Mouse (Mus musculus) megakaryocyte, adult 5-6 weeks (primary cell): Measurements from ENCODE around the gene Cd274. TPM values are rescaled to one million over a fixed set of nuclear protein-coding genes. Genes with fewer than 3 reads are reported as not detected.

ENCODE experiments used
- ATAC-seq: 2 replicates; pipeline ENCODE4 v1.8.0; 2016; ENCODE audit warnings: mild to moderate bottlenecking, inconsistent platforms; ENCODE audit not compliant: poor library complexity, severe bottlenecking
- total RNA-seq, 2 experiments: library from RNA; stranded (forward) in 1 of 2; stranded (reverse) in 1 of 2; fragments of 153-499, 151-499 nt in 1 of 2; fragments of 221-1000, 200-1000 nt in 1 of 2; gene quantifications; 2 replicates each; pipeline versions ENCODE4 v1.2.3 to v1.2.4; 2015 to 2017

Gene Cd274
- total RNA-seq (2015) (4.1 and 5.6 TPM in 2 replicates), total RNA-seq (2017) (2.6 and 2.9 TPM in 2 replicates)

DNA sequence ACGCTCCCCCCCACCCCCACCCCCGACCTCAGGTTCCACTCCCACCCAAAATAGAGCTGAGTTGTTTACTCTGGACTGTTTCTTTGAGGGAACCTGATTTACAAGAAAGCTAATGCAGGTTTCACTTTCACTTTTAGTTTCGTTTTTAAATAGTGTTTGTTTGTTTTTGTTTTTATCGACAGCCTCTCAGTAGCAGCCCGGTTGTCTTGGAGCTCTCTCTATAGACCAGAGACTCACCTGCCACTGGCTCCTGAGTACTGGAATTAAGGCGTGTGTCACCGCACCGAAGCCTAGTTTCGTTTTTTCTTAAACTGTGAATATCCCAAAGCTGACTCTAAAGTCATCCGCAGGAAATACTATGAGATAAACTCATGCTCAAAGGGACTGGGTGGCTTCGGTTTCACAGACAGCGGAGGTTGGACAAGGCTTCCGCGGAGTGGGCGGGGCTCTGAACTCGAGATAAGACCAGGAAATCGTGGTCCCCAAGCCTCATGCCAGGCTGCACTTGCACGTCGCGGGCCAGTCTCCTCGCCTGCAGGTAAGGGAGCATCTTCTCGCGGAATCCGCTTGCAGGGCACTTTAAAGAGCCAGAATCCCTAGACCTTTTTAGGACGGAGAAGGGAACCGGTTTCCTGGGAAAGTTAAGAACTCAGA lies at the start of gene Cd274, which contains the start of gene Plgrkt:
TSS of gene Cd274 (plus strand) at position 487 of the 654 bp plus-strand sequence.
TSS of gene Plgrkt (minus strand) at position 422 of the 654 bp plus-strand sequence.
- peak; percentile 93 for ATAC-seq

DNA sequence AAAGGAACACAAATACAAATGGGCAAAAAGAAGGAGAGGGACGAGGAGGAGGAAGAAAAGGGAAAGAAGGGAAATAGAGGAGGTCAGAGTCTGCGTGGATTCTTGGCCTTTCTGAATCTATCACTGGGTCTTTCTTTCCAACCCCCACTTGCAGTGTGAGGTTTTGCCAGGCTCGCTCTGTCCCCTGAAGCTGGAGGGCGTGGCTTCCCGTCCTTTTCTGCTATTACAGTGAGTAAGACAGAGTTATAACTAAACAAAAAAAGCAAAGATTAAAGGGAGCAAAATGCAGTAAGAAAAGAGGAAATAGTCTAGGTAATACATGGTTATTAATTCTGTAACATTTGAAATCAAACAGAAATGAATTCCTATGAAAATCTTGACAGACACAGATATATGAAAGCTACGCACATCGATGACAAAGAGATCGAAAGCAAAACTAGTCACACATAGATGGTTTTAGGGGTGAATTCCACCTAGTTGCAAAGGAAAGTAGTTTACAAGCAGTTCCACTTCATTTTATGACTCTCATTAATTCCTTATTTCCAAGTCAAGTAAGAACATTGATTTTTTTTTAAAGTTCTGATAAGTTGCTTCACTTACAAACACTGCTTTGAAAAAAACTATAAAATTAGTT lies 43.7 kb upstream of the Cd274 start:
- ATAC-seq, result no peak

DNA sequence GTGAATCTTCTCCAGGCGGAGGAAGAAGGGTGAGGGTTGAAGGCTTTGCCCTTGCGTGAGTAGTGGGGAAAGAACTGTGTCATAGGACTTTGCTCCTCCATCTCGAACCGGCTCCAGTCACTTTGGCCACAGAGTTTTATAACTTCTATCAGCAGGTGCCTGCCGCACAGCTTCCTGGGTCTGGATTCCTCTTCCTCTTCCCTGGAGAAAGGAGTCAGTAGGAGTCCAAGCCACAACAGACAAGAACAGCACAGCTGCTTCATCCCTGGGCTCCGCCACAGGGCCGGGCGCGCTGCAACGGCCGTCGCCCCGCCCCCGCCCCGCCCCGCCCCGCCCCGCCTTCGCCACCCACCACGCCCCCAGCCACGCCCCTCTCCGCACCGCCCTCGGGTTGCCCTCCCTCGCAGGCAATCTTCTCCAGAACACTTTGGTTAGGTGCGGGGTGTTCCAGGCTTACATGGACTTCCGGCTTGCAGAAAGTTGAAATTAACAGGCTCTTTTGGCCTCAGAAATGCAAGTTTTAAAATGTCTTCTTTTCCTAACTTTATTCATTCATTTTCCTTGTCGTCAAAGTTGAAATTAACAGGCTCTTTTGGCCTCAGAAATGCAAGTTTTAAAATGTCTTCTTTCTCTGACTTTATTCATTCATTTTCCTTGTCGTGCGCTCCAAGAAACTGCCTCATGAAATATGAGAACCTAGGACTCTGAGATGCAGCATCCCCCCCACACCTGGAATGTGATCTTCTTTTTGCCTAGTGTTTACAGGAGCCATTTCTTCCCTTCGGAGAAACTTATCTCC lies 42.0 kb upstream of the Cd274 start, which contains the start of gene Insl6:
TSS of gene Insl6 (minus strand) at position 304 of the 799 bp plus-strand sequence.
- ATAC-seq, result peak; percentile 92

DNA sequence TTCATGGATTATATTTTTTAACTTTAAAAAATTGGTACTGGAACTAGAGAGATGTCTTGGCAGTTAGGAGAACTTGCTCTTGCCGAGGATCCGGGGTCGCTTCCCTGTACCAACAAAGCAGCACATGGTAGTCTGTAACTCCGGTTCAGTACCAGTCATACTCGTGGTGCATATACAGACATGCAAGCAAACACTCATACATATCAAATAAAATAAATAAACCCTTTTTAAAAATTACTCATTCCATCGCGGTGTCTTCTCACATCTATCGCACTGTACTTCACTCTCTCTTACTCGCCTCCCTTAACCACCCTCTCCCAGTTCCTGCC lies 41.4 kb upstream of the Cd274 start:
- no peak for ATAC-seq

DNA sequence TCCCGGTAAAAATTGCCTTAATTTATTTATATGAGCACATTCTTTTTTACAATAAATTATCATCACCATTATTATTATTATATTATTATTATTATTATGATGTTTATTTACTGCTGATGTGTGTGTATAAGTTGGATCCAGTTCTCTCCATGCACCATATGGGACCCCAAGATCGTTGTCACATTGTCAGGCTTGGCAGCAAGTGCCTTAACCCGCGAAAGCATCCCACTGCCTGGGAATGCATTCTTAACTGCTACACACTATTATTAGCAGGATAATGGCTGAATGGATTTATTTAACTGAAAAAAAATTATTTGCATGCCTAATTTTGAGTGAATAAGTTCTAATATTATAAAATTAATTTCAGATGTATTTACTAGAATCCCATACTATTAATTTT lies 40.9 kb upstream of the Cd274 start:
- no peak for ATAC-seq

DNA sequence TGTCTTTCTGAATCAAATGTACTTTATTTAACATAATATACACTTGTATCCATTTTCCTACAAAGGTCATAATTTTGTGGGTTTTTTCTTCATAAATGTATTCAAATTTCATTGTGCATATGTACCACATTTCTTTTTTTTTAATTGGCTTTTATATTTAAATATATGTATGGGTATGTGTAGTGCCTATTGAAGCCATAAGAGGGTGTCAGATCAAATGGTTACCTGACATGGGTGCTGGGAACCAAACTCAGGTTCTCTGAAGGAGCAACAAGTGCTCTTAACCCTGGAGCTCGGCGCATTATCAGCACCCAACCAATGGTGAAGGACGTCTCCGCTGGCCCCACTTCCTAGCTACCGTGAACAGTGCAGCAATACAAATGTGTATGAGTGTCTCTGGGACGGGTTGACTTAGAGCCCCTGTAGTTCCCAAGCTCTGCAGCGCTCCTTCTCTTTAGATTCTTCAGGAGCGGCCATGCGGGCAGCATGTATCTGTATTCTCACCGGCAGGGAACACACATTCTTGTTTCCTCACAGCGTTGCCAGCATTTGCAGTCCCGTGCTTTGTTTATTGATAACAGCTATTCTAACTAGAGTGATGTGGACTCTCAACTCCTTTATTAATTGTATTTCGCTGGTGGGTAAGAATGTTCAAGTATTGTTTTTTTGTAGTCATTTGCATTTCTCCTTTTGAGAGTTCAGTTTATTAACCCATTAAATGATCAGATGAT lies 40.3 kb upstream of the Cd274 start:
- ATAC-seq, result no peak

DNA sequence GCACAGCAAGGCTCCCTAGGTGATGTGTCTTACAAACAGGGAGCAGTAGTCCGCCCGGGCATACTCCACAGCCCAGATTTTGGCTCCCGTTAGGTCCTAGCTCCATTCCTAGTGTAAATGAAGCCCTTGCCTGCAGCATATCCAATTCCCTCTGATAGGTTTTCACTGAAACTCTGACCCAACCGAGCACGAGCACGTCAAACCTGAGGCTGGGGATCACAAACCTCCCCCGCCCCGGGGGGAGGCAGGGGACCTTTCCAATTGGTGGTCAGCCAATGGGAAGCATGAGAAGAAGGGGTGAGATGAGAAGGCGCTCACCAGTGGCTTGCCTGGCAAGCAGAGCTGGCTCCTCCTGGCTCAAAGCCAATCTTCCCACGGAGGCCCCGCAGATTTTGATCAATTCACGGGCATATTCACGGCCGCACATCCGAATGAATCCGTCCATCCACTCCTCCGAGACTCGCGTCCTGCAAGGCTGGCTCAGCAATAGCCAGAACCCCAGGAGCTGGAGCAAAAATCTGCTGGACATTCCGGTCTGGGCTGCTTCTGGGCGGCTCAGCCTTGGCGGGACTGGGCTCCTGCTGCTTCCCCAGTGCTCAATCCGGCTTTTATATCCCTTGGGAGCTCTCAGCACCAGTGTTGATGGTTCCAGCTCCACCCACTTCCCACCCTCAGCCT lies 33.0 kb upstream of the Cd274 start, which contains the start of gene Rln1:
TSS of gene Rln1 (minus strand) at position 603 of the 678 bp plus-strand sequence.
- ATAC-seq, result no peak

DNA sequence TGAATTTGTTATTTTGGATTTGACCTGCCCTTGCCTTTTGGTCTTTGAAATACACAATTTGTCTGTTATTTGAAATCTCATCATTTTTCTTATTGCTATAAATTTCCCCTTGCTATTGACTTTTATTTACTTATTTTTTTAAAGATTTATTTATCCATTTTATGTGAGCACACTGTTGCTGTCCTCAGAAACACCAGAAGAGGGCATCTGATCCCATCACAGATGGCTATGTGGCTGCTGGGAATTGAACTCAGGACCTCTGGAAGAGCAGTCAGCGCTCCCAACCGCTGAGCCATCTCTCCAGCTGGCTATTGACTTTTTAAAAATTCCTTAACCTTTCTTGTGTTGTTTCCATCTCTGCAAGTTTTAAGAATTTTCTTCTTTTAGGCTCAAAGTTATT lies 30.6 kb upstream of the Cd274 start:
- no peak for ATAC-seq

DNA sequence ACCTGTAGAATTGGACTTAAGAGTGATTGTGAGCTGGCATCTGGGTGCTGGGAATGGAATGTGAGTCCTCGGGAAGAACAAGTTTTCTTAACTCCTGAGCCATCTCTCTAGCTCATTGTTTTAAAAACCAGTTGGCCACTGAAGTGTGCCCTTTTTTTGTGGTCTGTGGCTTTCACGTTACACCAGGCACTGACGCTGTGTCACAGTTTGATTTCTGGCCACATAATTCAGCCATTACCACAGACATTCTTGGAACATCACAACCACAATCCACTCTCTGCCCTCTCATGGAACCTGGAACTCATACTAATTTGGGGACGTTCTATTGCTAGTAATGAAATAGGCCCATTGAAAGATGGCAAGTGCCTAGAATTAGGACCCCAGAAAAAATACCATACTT lies 26.2 kb upstream of the Cd274 start:
- ATAC-seq, result no peak

DNA sequence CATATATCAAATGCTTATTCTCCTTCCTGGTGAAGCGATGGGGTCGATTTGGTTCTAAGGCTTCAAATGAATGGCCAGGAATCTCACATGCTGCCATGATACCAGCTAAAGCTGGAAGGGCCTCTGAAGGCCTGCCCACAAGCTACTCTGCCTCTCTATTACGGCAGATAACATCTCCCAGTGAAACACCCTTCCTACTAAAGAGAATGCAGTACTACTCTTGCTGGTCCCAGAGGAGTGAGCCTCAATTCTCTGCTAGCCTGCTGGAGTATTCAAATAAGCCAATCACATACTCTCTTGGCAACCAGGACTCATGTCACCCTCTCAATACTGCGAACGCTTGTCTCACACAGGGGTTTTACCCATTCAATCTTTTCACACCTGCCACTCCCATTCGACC lies 25.0 kb upstream of the Cd274 start:
- ATAC-seq, result no peak

DNA sequence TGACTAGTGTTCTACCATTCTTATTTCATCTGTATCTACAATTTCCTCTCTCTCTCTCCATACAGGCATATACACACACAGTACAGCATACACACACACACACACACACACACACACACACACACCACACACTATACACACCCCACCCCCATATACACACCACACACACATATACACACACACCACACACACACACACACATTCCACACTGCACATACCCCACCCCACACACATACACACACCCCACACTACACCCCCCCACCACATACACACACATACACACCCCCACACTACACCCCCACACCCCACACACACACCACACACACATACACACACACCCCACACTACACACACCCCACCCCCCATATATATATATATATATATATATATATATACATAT lies 22.4 kb upstream of the Cd274 start:
- ATAC-seq, result no peak

DNA sequence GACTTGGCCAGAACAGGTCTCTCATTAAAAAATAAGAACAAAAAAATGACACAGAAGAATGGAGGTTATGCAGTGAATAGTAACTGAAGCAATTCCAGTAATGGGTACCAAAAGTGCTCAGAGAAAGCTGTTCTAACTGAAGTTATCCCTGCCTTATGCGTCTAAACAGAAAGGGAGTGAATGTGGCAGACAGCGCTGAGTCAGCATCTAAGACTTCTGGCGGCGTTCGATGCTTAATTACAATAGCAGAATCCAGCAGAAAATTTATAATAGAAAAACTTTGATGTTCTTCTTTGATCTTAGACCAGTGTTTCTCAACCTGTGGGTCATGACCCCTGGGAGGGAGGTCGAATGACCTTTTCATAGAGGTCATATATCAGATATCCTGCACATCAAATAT lies 21.6 kb upstream of the Cd274 start:
- ATAC-seq, result no peak

DNA sequence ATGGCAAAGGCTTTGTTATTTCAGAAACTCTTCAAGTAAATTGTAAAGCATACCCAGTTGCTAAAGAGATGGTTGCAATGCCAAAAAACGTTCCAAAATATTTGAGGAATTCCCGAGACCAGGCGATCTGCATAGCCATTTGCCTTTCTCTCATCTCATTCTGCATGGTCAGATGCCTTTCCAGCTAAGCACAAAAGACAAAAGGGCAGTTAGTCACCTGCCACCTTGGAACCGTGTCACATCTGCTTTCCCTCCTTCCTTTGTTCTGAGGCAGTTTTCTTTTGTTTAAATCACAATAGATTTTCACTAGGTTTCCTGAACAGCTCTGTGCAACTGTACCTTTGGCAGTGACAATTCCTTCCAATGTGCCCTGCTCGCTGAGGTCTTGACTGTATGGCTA lies 16.3 kb upstream of the Cd274 start:
- ATAC-seq, result no peak

DNA sequence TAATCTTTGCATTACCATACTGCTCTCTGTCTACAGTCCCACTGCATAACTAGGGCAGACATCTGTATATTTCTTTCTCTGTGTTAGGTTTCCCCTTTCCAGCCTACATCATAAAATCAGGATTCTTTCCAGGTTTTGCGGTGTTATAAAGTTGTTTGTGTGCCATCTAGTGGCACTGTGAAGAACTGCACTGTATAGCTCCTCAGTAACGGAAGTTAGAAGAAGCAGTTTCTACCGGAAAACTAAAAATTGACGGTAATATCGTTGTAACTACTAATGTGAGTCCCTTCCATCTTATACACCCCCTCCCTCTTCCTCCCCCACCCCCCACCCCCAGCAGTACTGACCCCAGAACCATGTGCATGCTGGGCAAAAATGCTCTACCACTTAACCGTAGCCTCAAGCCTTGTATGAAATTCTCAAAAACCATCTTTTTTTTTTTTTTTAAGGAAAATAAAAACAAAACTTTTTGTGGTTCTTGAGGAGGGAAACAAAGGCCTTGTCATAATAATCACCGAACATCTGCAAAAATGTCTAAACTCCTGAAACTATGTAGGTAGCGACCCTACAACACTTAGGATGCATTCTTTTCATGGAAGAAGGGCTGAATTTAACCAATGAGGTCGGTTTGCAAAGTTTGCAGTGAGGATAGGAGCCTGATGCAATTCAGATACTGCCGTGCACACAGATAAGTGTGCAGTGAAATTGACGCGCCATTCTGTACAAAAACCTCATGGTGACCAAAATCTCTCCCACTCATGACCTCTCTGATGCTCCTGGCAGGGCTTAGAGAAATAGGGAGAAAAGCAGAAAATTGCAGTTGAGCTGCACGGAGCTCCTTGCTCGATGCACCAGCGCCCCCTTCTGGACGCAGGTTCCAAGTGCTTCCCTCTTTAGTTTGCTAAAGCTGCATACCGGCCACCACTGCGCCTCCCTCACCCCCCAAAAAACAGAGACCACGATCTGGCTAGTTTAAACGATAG lies 12.1 kb upstream of the Cd274 start:
- ATAC-seq, result peak; percentile 97

DNA sequence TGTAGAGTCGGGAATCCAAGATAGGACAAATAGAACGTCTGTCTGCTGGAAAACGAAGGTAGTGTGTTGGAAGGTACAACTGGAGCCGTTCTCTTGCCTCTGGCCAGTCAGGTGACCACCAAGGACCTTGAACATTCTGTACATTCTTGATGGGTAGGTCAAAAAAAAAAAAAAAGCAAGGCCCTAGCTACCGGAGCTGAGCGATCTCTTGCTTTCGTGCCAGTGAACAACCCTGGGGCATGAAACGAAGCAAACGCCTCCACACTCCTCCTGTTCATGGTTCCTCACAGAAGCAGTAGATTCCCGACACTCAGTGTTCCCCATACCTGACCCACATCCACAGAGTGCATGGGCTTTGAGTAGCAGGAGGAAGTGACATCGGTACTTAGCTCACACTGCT lies 11.0 kb upstream of the Cd274 start:
- no peak for ATAC-seq

DNA sequence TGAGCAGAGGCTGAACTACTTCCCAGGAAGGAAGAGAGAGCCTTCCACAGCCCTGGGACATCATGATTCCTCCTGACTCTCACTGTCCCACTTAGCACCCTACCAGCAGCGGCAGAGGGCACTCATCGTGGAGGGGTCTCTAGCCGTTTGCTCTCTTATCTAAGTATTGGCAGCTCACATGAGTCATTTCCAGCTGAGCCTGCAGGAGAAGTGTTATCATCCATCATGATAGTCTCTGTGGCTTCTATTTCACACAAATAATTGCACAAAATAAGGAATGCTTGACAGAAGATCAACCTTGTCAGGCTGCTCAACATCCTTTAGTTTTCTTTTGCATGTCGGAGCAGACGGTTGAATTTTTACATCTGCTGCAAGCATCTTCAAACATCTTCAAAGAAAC lies 7.0 kb upstream of the Cd274 start:
- ATAC-seq, result no peak

DNA sequence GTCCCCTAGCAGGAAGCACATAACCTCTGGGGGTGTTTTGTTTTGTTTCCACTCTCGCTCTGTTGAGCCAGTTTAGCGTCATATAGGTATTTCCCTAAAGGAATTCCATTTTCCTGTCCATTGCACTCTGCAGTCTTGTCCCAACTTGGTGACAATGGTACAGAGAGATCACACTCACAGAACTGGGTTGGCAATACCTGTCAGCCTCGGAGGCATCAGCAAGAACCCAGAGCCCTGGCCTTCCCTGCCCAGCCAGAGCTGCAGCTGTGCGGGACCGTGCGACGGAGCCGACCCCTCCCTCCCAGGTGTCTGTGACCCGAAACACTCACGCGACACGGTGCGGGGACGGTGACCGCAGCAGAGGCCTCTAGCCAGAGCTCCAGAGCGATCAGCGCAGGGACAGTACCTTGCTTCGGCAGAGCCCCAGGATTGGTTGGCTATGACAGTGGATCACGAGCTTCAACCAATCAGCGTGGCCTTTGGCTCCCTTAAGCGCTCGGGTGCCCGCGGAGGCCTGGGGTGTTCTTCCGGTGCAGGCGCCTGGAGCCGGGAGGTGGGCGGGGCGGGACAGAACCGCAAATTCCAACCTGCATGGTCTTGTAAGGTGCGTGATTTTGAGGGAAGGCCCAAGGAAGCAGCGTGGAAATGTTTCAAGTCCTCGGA lies 5.7 kb upstream of the Cd274 start:
- ATAC-seq, result peak; percentile 99

DNA sequence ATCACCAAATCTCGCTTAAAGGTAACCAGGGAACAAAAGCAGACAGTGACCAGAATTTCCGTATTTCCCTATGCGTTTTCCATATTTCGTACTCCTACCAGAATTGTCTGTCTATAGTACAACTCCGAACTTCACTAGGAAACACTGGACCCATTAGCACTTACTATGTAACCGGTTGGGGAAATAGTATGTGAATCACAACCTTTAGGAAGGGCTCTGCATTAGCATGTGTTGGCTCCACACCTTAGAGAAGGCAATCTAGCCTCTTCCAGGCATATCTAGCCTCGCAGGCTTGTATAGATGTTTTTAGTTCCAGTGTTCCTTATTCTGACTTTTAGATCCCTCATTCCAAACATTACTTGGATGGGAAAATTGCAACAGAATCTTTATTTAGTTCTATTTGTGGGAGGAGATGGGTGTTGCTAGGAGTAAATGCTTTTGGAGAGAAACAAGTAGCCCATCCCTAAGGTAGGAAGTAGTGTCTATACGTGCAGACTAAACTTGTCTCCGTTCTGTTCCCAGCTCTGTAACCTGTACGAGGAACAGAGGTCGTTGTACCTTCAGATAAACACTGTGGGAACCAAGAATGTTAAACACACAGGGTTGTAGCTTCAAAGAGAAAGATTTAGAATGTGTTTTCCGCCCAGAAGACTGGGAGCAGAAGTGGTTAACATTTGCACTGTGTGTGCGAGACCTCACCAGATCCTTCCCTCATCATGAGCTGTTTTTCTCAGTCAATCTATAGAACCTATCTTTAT lies 4.9 kb upstream of the Cd274 start:
- no peak for ATAC-seq
